Mouse (Mus musculus): ENCODE results near the gene Ankfn1.

GRCm38 (mm10) chr11:89452862-89453261 lies 324.6 kb downstream of the Ankfn1 start:
- TF ChIP-seq CTCF (IDR thresholded peaks at IDR 0.05; ENCODE audit: borderline replicate concordance, insufficient read depth, low read length) (no peak), POLR2A (IDR thresholded peaks at IDR 0.05; ENCODE audit: low read depth, low read length) (no peak)
